Mouse (Mus musculus) left cerebral cortex, postnatal 36 days (tissue): Measurements from ENCODE around the gene Mvp. TPM values are rescaled to one million over a fixed set of nuclear protein-coding genes. Genes with fewer than 3 reads are reported as not detected.
A peak's percentile ranks its signal among the peaks of the same experiment; 100 is the strongest.

Experiments used
- DNase-seq, 2 experiments: peaks; one replicate each; pipeline ENCODE4 v3.0.0; 2021 to 2022; ENCODE audit warnings: low spot score in 2 of 2, mixed read lengths in 1 of 2
- intact Hi-C: fragments of 180-260 bp; cut with DNase I; formaldehyde crosslinking; loops from one replicate; pipeline ENCODE4 v1.15.1; 2025
- total RNA-seq, 2 experiments: library from RNA; stranded (reverse); gene quantifications; 2 replicates each; pipeline ENCODE4 v1.2.3; 2021

The Mvp gene
- total RNA-seq, 2 experiments from 2014 or later: 6.8 to 8.6 TPM

- no peak for DNase-seq
- intact Hi-C loops: no loop called here
These were observed 48.9 kb downstream of the Mvp start for GRCm38 (mm10) chr7:126965568-126965967.

- no peak for DNase-seq
- intact Hi-C loops: no loop called here
These were observed 50.7 kb downstream of the Mvp start for GRCm38 (mm10) chr7:126963548-126964286.

GRCm38 (mm10) chr7:126961965-126962364, 52.5 kb downstream of the Mvp start:
- intact Hi-C loops: no loop called here
- no peak for DNase-seq

GRCm38 (mm10) chr7:126961095-126961494, 53.3 kb downstream of the Mvp start:
- no peak for DNase-seq
- intact Hi-C loops: no loop called here

- no peak for DNase-seq
- intact Hi-C loops: no loop called here
These were observed 54.6 kb downstream of the Mvp start for GRCm38 (mm10) chr7:126959780-126960179.

- DNase-seq: no peak
- intact Hi-C loops: no loop called here
These were observed 59.3 kb downstream of the Mvp start for GRCm38 (mm10) chr7:126955125-126955524.

GRCm38 (mm10) chr7:126952646-126953045, 61.8 kb downstream of the Mvp start:
- intact Hi-C loops: loop anchor here (5.0 kb wide), 1 partner anchor 70 kb away; the partner anchor contains the start of gene Taok2
- no peak for DNase-seq

- intact Hi-C loops: loop anchor here (2.0 to 5.0 kb wide), 3 partner anchors 23 to 69 kb away; partner anchors contain the start of genes Cdipt, Pagr1a, Pagr1b and Taok2
- DNase-seq: no peak
These were observed 62.7 kb downstream of the Mvp start for GRCm38 (mm10) chr7:126951741-126952140.

GRCm38 (mm10) chr7:126950647-126951615, 63.5 kb downstream of the Mvp start:
- DNase-seq: no peak
- intact Hi-C loops: loop anchor here (2.0 to 5.0 kb wide), 3 partner anchors 24 to 69 kb away; partner anchors contain the start of genes Cdipt, Pagr1a, Pagr1b and Taok2

GRCm38 (mm10) chr7:126949793-126950646, 64.4 kb downstream of the Mvp start, which contains the start of gene Sez6l2:
Sez6l2 (plus strand) TSS chr7:126950563.
- intact Hi-C loops: loop anchor here (2.0 to 5.0 kb wide), 3 partner anchors 25 to 68 kb away; partner anchors contain the start of genes Cdipt, Pagr1a, Pagr1b and Taok2
- peak; percentile 84 to 85 for DNase-seq

GRCm38 (mm10) chr7:126949403-126949792, 65.0 kb downstream of the Mvp start, which contains the start of gene Asphd1:
Asphd1 (minus strand) TSS chr7:126949582.
- intact Hi-C loops: no loop called here

GRCm38 (mm10) chr7:126948626-126949025, 65.8 kb downstream of the Mvp start:
- intact Hi-C loops: no loop called here

More at GRCm38 (mm10) chr7:126949403-126949792, 65.0 kb downstream of the Mvp start, which contains the start of gene Asphd1:
- peak; percentile 67 to 80 for DNase-seq

GRCm38 (mm10) chr7:126946530-126946929, 67.9 kb downstream of the Mvp start:
- DNase-seq: no peak
- intact Hi-C loops: no loop called here

More at GRCm38 (mm10) chr7:126948626-126949025, 65.8 kb downstream of the Mvp start:
- DNase-seq: no peak

- DNase-seq: no peak
- intact Hi-C loops: no loop called here
These were observed 72.6 kb downstream of the Mvp start for GRCm38 (mm10) chr7:126941801-126942200.

- DNase-seq: no peak
- intact Hi-C loops: no loop called here
These were observed 73.2 kb downstream of the Mvp start for GRCm38 (mm10) chr7:126941171-126941570.
